Mouse (Mus musculus) ES-E14 (cell line): ENCODE measurements around the gene Astn1.

Experiments used
- CHD2 ChIP-seq: IDR thresholded peaks from 2 replicates; pipeline ENCODE4 v1.6.1; 2014; ENCODE audit warnings: mild to moderate bottlenecking, low read depth, low read length, inconsistent platforms
- HCFC1 ChIP-seq: IDR thresholded peaks from 2 replicates; pipeline ENCODE4 v1.6.1; 2012; ENCODE audit warnings: low read length, inconsistent platforms, borderline replicate concordance; ENCODE audit not compliant: insufficient read depth
- MAFK ChIP-seq: IDR thresholded peaks from 2 replicates; pipeline ENCODE4 v1.6.1; 2014; ENCODE audit warnings: mild to moderate bottlenecking, low read depth, low read length, inconsistent platforms; ENCODE audit not compliant: insufficient read depth
- ZC3H11A ChIP-seq: IDR thresholded peaks from 2 replicates; pipeline ENCODE4 v1.6.1; 2012; ENCODE audit warnings: low read depth, mild to moderate bottlenecking, inconsistent platforms, low read length, borderline replicate concordance
- ZNF384 ChIP-seq: IDR thresholded peaks from 2 replicates; pipeline ENCODE4 v1.6.1; 2012; ENCODE audit warnings: low read depth, low read length, inconsistent platforms

DNA sequence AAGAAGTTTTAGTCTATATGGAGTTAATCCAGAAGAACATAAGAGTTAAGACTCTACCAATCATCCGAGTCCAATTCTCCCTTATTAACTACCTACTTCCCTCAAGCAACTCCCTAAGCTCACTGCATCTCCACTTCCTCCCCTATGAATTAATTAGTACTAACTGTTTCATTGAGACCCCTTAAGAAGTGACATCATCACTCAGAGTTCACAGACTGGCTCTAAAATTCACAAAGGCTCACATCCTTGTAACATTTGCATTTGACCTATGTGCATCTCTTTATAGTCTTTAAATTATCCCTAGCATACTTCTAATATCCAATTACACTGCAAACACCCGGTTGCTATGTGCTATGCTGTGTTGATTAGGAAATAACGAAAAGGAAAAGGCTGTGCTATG lies 174.1 kb downstream of the Astn1 start:
- TF ChIP-seq MAFK, result no peak
- no peak for TF ChIP-seq HCFC1
- TF ChIP-seq ZNF384, result no peak
- TF ChIP-seq ZC3H11A, result no peak
- no peak for TF ChIP-seq CHD2
